Mouse (Mus musculus) E14TG2a.4 (cell line): ENCODE measurements around the gene Prex1.

Source experiments
- CTCF ChIP-seq: conservative IDR thresholded peaks from 2 replicates; pipeline ENCODE4 v1.5.1; 2014; ENCODE audit warnings: low read length
- POU5F1 ChIP-seq: IDR thresholded peaks from 2 replicates; pipeline ENCODE4 v1.6.1; 2014; ENCODE audit warnings: low read length, borderline replicate concordance

DNA sequence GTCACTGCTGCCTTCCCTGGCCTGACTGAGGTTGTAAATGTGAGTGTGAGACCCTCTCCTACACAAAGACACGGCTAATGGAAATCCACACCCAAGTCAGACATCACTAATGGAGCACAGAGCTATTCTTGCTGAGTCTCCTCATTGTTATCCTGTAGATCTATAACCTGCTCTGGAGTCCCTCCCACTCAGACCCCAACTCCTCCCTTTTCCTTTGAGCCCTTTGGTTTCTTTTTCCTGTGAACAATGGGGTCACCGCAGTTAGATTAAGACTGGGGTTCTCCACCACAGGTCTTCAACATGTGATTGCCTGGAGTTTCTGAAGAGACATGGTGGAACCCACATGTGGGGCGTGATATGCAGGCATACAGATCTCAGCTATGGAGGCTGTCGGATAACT lies 57.0 kb downstream of the Prex1 start:
- TF ChIP-seq CTCF (no peak), POU5F1 (no peak)
